Mouse (Mus musculus) natural killer cell, adult 2 months (primary cell): Measurements from ENCODE around the gene Rock2.

Experiments
- DNase-seq, 2 experiments: peaks; one replicate each; pipeline ENCODE4 v3.0.0; 2022; ENCODE audit warnings: low spot score in 2 of 2

Rock2 gene

GRCm38 (mm10) chr12:16870405-16871068, 24.2 kb upstream of the Rock2 start:
- DNase-seq: peak; percentile 11 to 31

GRCm38 (mm10) chr12:16872006-16872405, 22.7 kb upstream of the Rock2 start:
- DNase-seq: no peak

DNA sequence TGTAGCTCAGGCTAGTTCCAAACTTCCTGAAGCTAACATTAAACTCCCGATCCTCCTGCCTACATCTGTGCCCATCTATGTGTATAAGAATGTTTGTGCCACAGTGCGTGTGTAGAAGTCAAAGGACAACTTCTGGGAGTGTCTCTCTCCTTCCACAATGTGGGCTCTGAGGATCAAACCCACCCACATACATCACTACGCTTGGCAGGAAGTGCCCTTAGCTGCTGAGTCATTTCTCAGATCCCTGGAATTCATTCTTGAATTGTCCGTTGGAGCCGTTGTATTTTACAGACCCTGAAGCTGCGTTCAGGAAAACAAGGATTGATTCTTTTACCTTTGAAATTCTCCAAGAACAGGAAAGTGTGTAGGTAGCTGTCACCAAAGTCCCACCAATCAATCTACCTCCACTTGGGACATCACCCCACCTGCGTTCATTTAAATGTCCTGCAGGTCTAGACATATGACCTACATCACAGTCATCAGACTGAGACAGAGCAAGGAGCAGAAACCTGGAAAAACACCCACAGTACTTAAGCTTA, 21.7 kb upstream of the Rock2 start:
- DNase-seq: no peak

DNA sequence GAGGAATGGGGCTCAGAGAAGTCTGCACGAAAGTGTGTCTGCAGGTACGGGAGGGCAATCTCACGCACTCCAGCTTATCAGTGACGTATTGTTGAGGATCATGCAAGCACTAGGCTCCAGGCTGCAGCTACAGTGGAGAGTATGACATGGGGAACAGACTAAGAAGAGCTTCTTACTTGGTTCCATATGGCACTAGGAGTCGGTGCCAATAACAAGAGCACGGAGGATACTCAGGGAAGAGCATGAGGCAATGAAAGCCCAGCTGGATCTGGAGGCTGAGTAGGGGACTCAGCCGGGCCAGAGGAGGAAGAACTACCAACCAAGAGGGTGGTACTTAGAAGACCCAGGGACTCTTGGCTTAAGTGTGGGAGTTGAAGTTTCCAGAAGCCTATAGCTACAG, 21.1 kb upstream of the Rock2 start:
- DNase-seq: no peak

DNA sequence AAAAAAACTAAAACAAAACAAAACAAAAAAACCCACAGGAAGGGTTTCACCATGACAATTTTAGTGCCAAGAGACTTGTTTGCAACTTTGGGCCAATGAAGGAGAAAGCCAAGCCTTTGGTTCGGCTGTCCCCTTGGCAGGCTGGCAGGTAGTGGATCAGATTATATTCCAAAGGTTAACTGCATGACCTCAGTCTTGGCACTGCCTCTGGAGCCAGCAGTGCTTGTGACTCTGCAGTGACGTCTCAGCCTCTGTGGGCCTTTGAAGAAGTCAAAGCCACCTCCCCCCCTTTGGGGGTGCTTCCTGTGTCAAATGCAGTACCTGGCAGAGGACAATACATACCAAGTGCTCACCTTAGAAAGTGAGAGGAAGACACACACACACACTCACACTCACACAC, 20.6 kb upstream of the Rock2 start:
- peak; percentile 11 for DNase-seq

DNA sequence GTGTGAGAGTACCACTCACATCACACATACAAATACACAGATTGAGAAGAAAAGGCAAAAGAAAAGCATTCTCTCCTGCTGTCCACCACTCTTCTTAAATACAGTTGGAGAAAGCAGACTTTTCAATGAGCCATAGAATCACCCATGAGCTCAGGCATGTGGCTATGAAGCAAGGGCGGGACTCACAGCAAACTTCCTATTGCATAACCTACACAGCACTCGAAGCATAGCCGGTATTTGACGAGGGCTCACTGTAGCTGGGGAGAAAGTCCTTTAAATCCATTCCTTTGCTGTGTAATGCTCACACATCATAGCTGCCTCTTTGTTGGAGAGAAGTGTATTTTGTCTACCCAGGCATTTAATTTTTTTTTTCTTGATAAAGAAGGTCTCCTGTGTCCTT, 19.4 kb upstream of the Rock2 start:
- no peak for DNase-seq

DNA sequence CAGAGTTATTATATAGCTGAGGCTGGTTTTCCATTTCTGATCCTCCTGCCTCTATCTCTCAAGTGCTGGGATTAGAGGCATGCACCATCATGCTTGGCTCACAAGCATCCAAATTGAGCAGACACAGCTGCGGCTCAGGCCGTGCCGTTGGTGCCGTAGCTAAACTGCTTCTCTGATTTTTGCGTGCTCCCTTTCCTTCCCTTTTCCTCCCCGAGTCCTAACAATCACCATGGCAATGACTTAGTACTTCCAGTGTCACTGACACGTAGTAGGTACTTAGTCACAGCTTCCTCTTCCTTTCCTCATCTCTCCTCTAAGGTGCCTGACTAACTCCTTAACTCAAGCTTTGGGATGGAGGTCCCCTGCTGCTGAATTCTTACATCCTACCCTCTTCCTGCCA, 19.0 kb upstream of the Rock2 start:
- no peak for DNase-seq

GRCm38 (mm10) chr12:16876667-16877066, 18.0 kb upstream of the Rock2 start:
- DNase-seq: no peak

DNA sequence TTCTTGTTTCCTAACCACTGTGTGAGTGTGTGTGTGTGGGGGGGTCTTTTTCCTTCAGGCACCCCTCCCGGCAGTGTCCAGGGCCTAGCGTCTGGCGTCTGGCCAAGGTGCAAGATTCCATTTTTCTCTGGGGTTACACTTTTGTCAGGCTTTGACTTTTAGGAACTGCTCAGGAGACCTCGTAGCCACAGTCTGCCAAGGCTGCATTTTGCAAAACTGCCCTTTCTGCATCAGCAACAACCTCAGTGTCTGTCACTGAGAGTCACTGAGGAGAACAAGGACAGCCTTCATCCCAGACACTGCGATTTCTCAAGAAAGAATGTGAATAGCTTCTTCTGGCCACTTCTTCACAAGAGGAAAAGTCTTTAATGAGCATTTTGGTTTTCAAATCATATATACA, 17.6 kb upstream of the Rock2 start:
- DNase-seq: no peak

DNA sequence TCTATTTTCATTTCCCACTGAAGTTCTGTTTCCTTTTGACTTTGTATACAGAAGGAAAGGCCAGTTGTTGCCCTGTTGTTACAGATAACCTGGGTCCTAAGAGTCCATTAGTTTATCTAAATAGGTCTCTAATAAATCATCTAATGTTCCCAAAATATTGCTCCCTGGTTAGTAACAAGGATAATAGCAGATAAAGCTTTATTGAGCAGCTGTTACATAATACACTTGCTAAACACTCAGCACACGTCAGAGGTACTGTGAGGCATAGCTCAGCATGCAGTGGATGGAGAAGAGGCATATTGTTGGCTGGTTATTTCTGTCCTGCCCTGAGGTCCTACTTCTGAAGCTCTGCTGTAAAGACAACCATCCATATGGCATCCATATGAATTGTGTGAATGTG, 17.0 kb upstream of the Rock2 start:
- no peak for DNase-seq

- no peak for DNase-seq
Measured at GRCm38 (mm10) chr12:16879369-16879768, 15.3 kb upstream of the Rock2 start.

DNA sequence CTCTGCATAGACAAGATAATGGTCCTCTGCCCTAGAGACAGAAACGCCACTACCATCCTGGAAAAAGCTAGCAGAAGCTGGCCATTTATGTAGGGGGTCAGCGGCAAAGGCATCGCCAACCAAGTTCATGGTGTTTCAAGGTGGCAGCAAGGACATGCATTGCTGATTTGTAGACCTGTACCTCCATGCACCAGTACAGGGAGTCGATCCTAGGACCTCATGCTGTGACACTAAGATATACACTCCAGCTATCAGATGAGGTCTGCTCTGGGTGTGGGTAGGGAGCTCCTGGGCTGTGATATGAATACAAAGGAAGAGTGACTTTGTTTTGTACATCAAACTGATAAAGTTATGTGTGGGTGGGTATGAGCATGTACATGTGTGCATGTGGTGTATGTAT, 14.6 kb upstream of the Rock2 start:
- no peak for DNase-seq

- no peak for DNase-seq
Measured at GRCm38 (mm10) chr12:16882442-16882841, 12.3 kb upstream of the Rock2 start.

GRCm38 (mm10) chr12:16883111-16883510, 11.6 kb upstream of the Rock2 start:
- no peak for DNase-seq

GRCm38 (mm10) chr12:16884534-16884933, 10.2 kb upstream of the Rock2 start:
- no peak for DNase-seq

DNA sequence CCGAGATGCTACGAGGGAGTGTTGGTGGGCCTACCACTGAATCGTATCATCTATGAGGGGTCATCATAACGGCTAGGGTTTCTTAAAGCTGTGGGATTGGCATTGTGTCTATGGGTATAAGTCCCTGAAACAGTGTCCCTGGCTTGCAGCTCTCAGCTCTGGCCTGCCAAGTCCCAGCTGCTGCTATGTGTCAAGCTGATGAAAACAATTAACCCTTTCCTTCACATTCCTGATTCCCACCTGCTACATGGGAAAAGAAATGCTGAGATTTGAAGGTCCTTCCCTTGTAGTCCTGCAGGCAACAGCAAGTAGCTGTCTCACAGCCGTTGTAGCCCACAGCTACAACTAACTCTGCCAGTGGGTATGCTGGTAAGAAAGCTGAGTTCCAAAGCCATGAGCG, 8.3 kb upstream of the Rock2 start:
- DNase-seq: no peak

GRCm38 (mm10) chr12:16893039-16893438, 1.7 kb upstream of the Rock2 start:
- no peak for DNase-seq

GRCm38 (mm10) chr12:16893656-16894395, 869 bp upstream of the Rock2 start:
- no peak for DNase-seq

DNA sequence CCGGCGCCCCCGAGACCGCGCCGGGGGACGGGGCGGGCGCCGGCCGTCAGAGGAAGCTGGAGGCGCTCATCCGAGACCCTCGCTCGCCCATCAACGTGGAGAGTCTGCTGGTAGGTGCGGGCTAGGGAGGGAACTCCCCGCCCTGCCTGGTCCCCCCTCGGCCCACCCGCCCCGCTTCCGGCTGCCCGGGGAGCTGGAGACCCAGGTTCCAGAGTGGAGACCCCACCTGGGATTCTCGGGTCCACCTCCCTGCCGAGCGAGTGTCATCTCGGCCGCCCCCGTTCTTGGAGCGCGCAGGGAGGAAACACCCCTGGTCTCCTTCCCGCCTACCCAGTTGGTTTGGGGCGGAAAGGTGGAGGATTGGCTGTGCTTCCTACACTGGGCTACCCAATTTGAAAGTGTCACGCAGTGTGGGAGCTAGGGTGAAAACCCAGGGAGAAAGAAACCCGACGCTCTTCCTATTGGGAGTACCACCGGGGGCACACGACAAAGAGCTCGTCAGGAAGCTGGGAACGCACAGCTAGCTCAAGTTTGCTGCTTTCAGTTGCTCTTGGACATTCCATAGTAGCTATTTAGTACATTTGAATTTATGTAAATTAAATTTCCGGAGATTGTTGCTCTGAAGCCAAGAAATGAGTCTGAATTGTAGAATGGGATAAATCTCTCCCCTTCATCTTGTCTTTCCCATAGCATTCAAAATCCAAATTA, 680 bp downstream of the Rock2 start:
- peak in 1 of 2 experiments; percentile 13 for DNase-seq

- no peak for DNase-seq
Measured at GRCm38 (mm10) chr12:16896073-16896789, 1.5 kb downstream of the Rock2 start.

- DNase-seq: no peak
Measured at GRCm38 (mm10) chr12:16897225-16897624, 2.5 kb downstream of the Rock2 start.

GRCm38 (mm10) chr12:16898221-16898620, 3.5 kb downstream of the Rock2 start:
- DNase-seq: no peak
